Mouse (Mus musculus) granulocyte monocyte progenitor cell, adult 5-6 weeks (primary cell): Measurements from ENCODE around the gene Agap3. TPM values are rescaled to one million over a fixed set of nuclear protein-coding genes. Genes with fewer than 3 reads are reported as not detected.

Experiments used
- ATAC-seq: replicated peaks from 2 replicates; pipeline ENCODE4 v1.8.0; 2016; ENCODE audit warnings: mild to moderate bottlenecking, moderate TSS enrichment, inconsistent platforms; ENCODE audit not compliant: poor library complexity, severe bottlenecking
- total RNA-seq, 2 experiments: library from RNA; stranded (forward) in 1 of 2; stranded (reverse) in 1 of 2; fragments of 200-712, 200-1000 nt in 1 of 2; fragments of >200 nt in 1 of 2; fragmentation: Nextera tagmentation in 1 of 2; gene quantifications; 2 replicates each; pipeline ENCODE4 v1.2.3; 2014 to 2017

Agap3 gene
- total RNA-seq, 2 experiments from 2014 or later = 21.5 to 31.8 TPM

DNA sequence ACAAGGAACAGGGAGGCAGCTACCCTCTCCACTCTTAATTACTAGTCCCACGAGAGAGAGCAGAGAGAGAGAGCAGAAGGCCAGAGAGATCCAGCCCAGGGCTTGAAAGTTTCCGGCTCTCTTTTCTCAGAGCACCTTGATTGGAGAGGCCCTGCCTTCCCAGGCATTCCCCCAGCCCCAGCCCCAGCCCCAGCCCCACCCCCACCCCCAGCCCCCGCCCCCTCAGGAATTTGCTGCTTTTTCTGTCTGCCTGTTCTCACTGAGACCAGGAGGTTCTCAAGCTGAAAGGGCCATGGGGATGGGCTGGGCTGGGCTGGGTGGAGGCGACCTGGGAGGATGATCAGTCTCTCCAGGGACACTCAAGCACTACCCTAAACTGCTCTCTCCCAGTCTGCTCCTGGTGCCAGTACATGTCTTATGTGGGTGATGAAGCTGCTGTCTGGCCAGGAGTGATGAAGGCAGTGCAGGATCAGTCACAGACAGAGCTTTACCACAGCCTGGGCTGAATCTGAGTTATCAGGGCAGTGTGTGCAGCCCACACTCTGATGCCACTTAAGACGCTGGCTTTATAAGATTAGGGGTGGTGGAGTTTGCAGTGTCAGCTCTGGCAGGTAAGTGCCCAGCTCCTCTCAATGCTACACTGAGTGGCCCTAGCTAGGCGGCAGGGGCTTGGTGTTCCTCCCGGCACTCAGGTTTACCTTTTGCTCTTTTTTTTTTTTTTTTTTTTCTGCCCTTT is 21.1 kb downstream of the Agap3 start:
- no peak for ATAC-seq

DNA sequence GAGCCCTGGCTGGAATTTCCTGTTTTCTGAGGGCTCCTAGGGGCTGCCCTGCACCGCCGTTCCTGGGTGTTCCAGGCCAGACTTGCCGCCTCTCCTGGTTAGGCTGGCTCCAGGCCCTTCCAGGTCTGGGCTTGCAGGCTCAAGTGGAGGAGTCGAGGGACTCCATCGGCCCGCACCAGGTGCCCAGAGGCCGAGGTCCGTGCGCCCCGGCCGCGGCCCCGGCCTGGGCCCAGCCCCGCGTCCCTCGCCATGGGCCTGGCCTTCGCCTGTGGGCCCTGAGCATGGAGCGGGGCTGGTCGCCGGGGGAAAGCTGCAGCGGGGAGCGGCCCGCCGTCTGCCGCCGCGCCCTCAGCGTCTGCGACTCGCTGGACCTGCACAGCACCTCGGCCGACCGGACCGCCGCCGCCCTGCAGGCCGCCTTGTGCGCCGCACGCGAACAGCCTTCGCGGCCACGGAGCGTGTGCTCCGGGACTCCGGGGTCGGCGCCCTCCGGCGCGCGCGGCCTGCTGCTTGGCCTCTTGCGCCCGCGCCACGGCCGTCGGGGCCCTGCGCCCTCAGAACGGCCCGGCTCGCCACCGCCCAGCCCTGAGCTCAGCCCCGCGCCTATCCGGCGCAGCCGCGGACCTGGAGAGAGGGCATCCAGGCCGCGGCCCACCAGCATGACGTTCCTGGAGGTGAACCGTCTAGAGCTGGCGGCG is 22.2 kb downstream of the Agap3 start:
- peak; percentile 18; the same call in 1 of the 2 replicates for ATAC-seq

DNA sequence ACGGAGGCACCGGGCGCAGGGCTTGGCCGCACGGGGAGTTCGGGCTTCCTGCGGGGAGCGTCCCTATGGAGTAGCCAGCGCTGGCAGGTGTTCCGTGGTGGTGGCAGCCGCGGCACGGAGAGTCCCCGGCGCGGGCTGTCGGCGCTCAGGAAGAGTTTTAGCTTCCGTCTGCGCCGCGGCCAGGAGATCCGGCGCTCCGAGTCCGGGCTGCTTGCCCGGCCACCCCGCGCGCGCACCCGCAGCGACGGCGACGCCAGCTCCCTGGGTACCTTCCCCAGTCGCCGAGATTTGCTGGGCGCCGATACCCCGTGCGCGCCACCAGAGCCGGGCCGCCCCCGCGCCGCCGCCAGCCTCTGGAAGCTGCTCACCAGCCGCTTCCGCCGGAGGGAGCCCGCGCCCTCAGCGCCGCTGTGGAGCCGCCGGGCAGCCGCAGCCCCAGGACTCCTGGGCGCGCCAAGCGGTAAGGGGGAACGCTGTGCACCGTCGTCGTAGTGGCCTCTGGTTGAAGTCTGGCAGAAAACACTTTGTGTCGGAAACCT is 22.8 kb downstream of the Agap3 start:
- peak; percentile 51 for ATAC-seq

DNA sequence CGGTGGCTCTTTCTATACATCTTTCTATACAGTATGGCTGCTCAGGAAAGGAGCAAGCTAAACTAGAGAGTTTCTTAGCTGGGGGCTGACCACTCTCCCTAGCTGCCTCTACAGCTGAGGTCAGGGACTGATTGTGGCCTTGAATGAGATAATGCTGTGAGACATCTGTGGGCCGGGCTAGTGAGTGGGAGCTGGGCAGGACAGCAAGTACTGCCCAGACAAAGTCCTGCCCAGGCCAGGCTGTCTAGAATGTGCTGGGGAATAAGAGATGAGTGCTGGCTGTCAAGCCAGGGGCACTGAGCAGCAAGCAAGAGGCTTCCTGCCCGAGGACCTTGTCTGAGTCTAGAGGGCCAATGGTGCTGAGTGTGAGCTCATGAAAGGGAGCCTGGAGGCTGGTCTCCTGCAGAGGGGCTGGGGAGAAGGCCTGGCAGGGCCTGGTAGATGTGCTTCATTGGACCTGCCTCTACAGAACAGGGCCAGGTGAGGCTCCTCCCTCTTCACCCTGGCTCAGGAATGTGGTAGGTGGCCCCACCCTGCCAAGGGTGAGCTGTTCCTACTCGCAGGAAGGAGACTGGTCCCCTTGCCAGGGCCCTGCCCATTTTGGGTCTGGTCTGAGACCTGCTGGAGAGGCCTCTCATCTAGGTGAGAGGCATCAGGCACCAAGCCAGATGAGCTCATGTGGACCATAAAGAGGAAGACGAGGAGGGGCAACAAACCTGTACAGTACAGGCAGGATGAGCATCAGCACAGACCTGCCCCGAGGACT is 23.7 kb downstream of the Agap3 start:
- ATAC-seq = no peak

DNA sequence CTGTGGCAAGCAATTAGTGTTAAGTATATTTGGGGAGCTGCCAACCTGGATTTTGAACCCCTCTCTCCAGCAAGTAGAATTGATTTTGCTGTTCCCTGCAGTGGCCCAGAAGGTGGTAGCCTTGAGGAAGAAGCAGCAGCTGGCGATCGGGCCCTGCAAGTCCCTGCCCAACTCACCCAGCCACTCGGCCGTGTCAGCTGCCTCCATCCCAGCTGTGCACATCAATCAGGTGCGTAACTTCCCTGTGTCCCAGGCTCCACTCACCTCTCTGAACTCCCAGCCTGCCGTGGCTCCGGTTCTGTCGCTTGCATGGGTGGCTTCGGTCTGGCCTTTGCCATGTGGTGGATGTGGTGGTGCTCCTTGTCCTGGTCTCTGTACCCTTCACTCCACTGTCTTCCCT is 25.9 kb downstream of the Agap3 start:
- ATAC-seq = no peak

DNA sequence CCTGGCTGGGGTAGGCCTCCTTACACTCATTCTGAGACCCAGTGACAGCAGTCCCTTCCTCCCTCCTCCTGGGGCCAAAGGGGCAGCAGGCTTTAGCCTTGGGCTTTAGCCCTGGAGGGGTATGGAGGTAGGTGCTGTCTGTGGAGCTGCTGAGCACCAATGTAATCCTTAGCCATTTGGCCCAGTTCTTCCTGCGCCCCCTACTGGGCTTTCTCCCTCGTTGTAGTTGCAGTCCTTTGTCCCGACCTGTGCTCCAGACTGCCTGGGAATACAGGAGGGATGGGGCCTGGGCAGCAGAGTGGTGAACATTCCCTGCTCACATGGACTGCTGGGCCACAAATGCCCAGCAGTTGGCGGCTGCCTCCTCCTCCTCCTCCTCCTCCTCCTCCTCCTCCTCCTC is 29.7 kb downstream of the Agap3 start:
- ATAC-seq = 0 out of 2 replicates have a peak, but pooled peaks have one; percentile 27

GRCm38 (mm10) chr5:24482247-24483079 is 30.5 kb downstream of the Agap3 start:
- ATAC-seq = no peak

GRCm38 (mm10) chr5:24483326-24483725 is 31.3 kb downstream of the Agap3 start:
- ATAC-seq = peak; percentile 77

- ATAC-seq = no peak
These were observed 33.0 kb downstream of the Agap3 start for GRCm38 (mm10) chr5:24484963-24485362.

DNA sequence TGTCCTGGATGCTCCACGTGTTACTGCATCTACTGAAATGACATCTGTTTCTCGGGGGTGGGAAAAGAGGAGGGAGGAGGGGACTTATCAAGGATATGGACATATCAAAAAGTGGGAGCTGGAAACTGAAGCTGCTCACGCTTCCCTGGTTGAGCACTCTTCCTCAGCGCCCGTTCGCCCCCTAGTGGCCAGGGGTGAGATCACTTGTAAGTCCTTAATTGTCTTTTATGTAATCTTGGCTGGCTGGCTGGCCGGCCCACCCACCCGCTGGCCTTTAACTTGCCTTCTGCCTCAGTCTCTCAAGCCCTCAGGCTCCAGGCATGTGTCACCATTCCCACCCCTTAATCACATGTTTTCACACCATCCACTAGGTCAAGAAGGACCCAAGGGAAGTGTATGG is 34.1 kb downstream of the Agap3 start:
- ATAC-seq = peak; percentile 72

DNA sequence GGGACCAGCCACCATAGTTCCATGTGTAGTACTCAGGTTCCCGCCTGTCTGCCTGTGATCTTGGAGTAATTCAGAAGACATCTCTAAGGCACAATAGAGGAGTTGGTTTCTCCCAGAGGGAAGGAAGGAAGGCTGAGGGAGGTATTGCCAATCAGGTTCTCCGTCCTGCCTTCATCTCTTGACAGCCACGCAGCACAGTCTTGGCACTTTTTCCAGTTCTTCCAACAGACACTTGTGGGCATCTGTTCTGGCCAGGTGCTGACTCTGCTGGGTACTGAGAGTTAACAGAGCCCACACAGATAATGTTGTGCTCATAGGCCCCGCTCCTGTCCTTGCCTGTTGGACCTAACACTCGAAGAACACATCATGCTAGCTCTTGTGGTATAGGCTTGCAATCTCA is 34.8 kb downstream of the Agap3 start:
- no peak for ATAC-seq

DNA sequence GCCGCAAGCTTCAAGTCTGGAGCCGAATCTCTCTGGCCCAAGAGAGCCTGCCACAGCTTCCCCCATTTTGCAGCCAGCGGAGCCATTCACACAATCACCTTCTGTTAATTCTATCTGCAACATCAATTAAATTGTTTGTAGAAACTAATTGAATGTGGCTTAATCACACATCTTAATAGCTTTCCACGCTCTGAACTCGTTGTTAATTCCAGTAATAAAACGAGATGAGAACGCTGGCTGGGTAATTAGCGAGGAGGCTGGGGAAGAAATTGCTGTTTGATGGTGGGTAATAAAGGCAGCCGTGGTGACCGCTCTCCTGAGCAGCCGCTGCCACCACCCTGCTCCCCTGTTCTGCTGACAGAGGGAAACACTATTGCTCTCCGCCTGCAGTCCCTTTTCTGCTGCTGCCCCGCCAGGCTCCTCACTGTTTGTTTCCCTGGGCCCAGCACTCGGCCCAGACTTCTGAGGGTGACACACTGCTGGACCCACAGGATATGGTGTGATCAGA is 38.5 kb downstream of the Agap3 start:
- ATAC-seq = no peak

DNA sequence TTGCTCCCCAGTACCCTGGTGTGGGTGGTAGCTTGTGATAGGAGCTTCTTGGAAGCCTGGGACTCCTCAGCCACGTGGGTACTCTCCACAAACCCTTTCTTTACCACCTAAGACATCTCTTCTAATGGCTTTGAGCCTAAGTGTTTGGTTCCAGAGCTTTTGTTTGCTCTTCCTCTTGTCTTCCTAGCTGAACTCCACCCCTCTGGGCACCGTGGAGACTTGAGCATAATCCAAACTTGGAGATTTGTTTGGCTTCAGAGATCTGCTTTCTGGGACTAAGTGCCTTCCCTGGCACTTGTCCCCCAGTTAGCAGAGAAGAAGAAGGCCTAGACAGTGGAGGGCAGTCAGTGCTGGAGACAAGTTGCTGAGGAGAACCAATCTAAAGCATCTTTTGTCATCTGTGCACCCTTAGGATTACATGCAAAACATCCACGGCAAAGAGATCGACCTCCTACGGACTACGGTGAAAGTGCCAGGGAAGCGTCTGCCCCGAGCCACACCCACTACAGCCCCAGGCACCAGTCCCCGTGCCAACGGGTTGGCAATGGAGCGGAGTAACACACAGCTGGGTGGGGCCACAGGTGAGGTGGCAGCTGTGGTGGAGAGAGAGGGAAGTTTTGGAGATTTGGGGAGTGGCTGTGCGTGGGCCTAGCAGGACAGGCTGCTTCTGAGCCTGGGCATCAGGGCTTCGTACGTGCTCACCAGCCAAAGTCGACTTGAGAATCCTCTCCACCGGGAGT is 40.7 kb downstream of the Agap3 start:
- no peak for ATAC-seq

DNA sequence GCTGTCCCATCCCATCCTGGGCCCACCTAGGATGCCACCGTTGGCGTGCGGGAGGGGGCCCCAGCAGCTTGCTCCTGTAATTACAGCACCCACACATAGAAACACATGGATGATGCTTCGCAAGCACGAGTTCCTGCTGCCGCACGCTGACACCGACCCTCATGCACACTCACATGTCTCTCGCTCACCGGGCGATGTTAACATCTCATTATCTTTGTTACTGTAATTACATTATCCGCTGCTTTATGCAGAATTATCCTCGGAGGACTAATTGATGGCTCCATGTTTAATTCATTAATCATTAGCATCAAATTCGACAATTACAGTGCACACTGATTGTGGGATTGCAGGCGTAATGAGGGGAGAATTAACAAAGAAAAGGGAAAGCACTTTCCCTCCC is 43.0 kb downstream of the Agap3 start:
- no peak for ATAC-seq

- no peak for ATAC-seq
These were observed 44.8 kb downstream of the Agap3 start for GRCm38 (mm10) chr5:24496756-24497155.

GRCm38 (mm10) chr5:24497526-24497925 is 45.5 kb downstream of the Agap3 start:
- ATAC-seq = no peak

- ATAC-seq = no peak
These were observed 47.1 kb downstream of the Agap3 start for GRCm38 (mm10) chr5:24499113-24499512.

DNA sequence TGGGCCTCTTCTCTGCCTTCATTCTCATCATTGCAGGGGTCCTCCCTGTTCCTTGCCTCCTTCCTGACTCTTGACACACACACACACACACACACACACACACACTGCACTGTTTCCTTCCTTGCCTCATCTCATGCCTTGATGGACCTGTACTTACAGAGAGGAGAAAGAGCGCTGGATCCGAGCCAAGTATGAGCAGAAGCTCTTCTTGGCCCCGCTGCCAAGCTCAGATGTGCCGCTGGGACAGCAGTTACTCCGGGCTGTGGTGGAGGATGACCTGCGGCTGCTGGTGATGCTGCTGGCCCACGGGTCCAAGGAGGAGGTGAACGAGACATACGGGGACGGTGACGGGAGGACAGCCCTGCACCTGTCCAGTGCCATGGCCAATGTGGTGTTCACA is 48.9 kb downstream of the Agap3 start:
- no peak for ATAC-seq

GRCm38 (mm10) chr5:24502786-24503185 is 50.8 kb downstream of the Agap3 start:
- no peak for ATAC-seq
